Mouse (Mus musculus) left cerebral cortex, postnatal 10 days (tissue): ENCODE data around the gene Rnf39. TPM values are rescaled to one million over a fixed set of nuclear protein-coding genes. Genes with fewer than 3 reads are reported as not detected.

Experiments used
- DNase-seq, 2 experiments: peaks; one replicate each; pipeline ENCODE4 v3.0.0; 2021 to 2022; ENCODE audit warnings: low spot score in 2 of 2, mixed read lengths in 1 of 2; ENCODE audit errors: extremely low spot score in 1 of 2
- intact Hi-C: fragments of 180-260 bp; cut with DNase I; formaldehyde crosslinking; loops from one replicate; pipeline ENCODE4 v1.15.1; 2025
- total RNA-seq, 2 experiments: library from RNA; stranded (reverse); gene quantifications; 2 replicates each; pipeline ENCODE4 v1.2.3; 2021

Gene Rnf39
- 1 to 10 TPM; 1.3 to 2.6 TPM for total RNA-seq

- DNase-seq, result peak in 1 of 2 experiments; percentile 50
- intact Hi-C loops, result no loop called here
These were observed at the start of gene Rnf39 for GRCm38 (mm10) chr17:36942791-36943471. Gene Rnf39 (plus strand): TSS chr17:36942918.

- DNase-seq, result no peak
- intact Hi-C loops, result loop anchor here (5.0 kb wide), 1 partner anchor 309 kb away; the partner anchor contains the start of gene Olfr94
These were observed 49.3 kb upstream of the Rnf39 start for GRCm38 (mm10) chr17:36893387-36893786.

GRCm38 (mm10) chr17:36896583-36896982 is 46.1 kb upstream of the Rnf39 start:
- intact Hi-C loops, result no loop called here
- DNase-seq, result peak in 1 of 2 experiments; percentile 36

GRCm38 (mm10) chr17:36897065-36897464 is 45.7 kb upstream of the Rnf39 start:
- intact Hi-C loops, result no loop called here
- DNase-seq, result no peak

- intact Hi-C loops, result no loop called here
- no peak for DNase-seq
These were observed 45.0 kb upstream of the Rnf39 start, which contains the start of gene Trim31 for GRCm38 (mm10) chr17:36897552-36898205. Gene Trim31 (plus strand): TSS chr17:36898118.

- no peak for DNase-seq
- intact Hi-C loops, result no loop called here
These were observed 43.3 kb upstream of the Rnf39 start for GRCm38 (mm10) chr17:36899376-36899775.

GRCm38 (mm10) chr17:36900001-36900400 is 42.7 kb upstream of the Rnf39 start:
- DNase-seq, result no peak
- intact Hi-C loops, result no loop called here

GRCm38 (mm10) chr17:36900691-36901090 is 42.0 kb upstream of the Rnf39 start:
- intact Hi-C loops, result no loop called here
- DNase-seq, result no peak

GRCm38 (mm10) chr17:36903651-36904050 is 39.1 kb upstream of the Rnf39 start:
- intact Hi-C loops, result no loop called here
- DNase-seq, result no peak

GRCm38 (mm10) chr17:36908235-36908634 is 34.5 kb upstream of the Rnf39 start:
- intact Hi-C loops, result no loop called here

GRCm38 (mm10) chr17:36909802-36910201 is 32.9 kb upstream of the Rnf39 start:
- intact Hi-C loops, result no loop called here
- DNase-seq, result no peak

More at GRCm38 (mm10) chr17:36908235-36908634, 34.5 kb upstream of the Rnf39 start:
- DNase-seq, result no peak

- intact Hi-C loops, result no loop called here
- no peak for DNase-seq
These were observed 30.7 kb upstream of the Rnf39 start for GRCm38 (mm10) chr17:36912031-36912430.

GRCm38 (mm10) chr17:36914108-36914507 is 28.6 kb upstream of the Rnf39 start:
- DNase-seq, result peak; percentile 40 to 82
- intact Hi-C loops, result no loop called here

GRCm38 (mm10) chr17:36915076-36915475 is 27.6 kb upstream of the Rnf39 start:
- intact Hi-C loops, result loop anchor here (5.0 kb wide), 1 partner anchor 132 kb away; the partner anchor contains the start of gene Gabbr1
- peak; percentile 11 to 69 for DNase-seq

GRCm38 (mm10) chr17:36920239-36920638 is 22.5 kb upstream of the Rnf39 start:
- intact Hi-C loops, result no loop called here
- no peak for DNase-seq

- intact Hi-C loops, result no loop called here
- no peak for DNase-seq
These were observed 20.0 kb upstream of the Rnf39 start for GRCm38 (mm10) chr17:36922715-36923114.

- no peak for DNase-seq
- intact Hi-C loops, result no loop called here
These were observed 19.2 kb upstream of the Rnf39 start for GRCm38 (mm10) chr17:36923491-36923890.

- no peak for DNase-seq
- intact Hi-C loops, result no loop called here
These were observed 15.1 kb upstream of the Rnf39 start for GRCm38 (mm10) chr17:36927496-36928120.

- no peak for DNase-seq
- intact Hi-C loops, result no loop called here
These were observed 13.3 kb upstream of the Rnf39 start for GRCm38 (mm10) chr17:36929236-36929932.
